ENCODE assay signal across 8 mouse cellular contexts in the genomic region with DNA sequence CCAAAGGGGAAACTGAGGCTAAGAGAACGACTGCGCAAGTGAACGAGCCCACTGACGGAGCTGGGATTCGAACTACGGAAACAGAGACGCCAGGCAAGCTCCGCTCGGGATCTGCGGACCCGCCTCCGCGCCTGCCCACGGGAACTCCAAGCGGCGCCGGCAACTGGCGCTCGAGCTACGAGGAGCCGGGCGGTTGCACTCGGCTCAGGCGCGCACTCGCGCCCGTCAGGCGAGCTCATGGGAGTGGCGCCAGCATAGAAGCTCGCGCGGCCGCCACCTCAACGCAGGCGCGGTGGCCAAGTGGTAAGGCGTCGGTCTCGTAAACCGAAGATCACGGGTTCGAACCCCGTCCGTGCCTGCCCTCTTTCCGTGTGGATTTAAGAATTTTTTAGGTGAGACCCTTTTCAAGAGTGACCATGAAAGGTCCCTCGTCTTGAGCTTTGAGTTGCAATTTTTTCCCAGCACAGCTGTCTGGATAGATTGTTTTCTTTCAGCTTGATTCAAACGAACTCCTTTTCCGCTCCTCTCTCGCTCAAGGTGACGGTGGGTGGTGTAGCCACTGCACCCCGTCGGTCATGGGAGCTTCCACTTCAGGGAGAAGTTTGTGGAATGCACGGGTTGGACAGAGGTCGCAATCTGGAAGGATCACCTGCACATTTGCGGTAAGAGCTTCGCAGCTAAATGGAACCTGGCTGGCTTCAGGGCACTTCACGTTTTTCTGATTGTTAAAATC.
DNase-seq lines count a peak whose midpoint lies in the region; ATAC-seq and TF ChIP-seq lines count a peak whose summit lies in the region.

No protein-coding gene starts in this region.

- peak; percentile 91 for ATAC-seq in heart, embryonic 14.5 days (ENCODE audit: insufficient number of reproducible peaks, insufficient read depth, low FRiP score, low read depth)
- ATAC-seq in liver, embryonic 11.5 days (replicated peaks; ENCODE audit: low FRiP score) = peak; percentile 93

- peak overlapping the region; percentile 10 for H3ac ChIP-seq in myocyte (ENCODE audit: control insufficient read depth, insufficient read length)

- peaks cover 6 to 7% of the 10 kb centered on the region in 2 experiments; a peak in 3 of 4 replicates for H3K4me1 ChIP-seq in heart, embryonic 14.5 days (ENCODE audit: control insufficient read depth in 2 of 2, insufficient read depth in 2 of 2, low read length in 2 of 2)
- H3K4me1 ChIP-seq in liver, embryonic 11.5 days (replicated peaks; ENCODE audit: control insufficient read depth, insufficient read depth, low read length) = peaks cover 14% of the 10 kb centered on the region

- H3K36me3 ChIP-seq in heart, embryonic 14.5 days (ENCODE audit: control insufficient read depth, insufficient read depth, low read length) = no peaks in the 10 kb centered on the region
- H3K36me3 ChIP-seq in liver, embryonic 11.5 days (ENCODE audit: control insufficient read depth, insufficient read depth, low read length) = no peaks in the 10 kb centered on the region
- no peaks in the 10 kb centered on the region for H3K36me3 ChIP-seq in myocyte (ENCODE audit: control insufficient read depth, insufficient read depth)

- H3K79me2 ChIP-seq in myocyte (ENCODE audit: control insufficient read depth, insufficient read depth) = no peaks in the 10 kb centered on the region

- WGBS in heart, embryonic 14.5 days = under 1% methylated on average over 58 of the region's 58 CpGs
- WGBS in liver, embryonic 11.5 days = under 1% methylated on average over 58 of the region's 58 CpGs

- DNase-seq in CD8-positive naive resting alpha-beta T cell, adult 2 months (ENCODE audit: low read depth in 2 of 2, low spot score in 2 of 2) = peak; percentile 98 to 99
- peak; percentile 84 for DNase-seq in c-Kit-negative CD71-positive TER-119-positive erythroid progenitor cells, embryonic 14.5 days (ENCODE audit: low read depth, low spot score)
- DNase-seq in fibroblast of lung, adult 2 months (ENCODE audit: low read depth) = peak; percentile 87
- DNase-seq in kidney, postnatal 10 days = peak; percentile 97
- peak; percentile 99 for DNase-seq in liver, embryonic 11.5 days (ENCODE audit: low spot score)
- peak; percentile 95 to 99 for DNase-seq in spleen, postnatal 4 days (ENCODE audit: low spot score in 2 of 2)

- TF ChIP-seq POLR2A in myocyte (IDR thresholded peaks at IDR 0.05; ENCODE audit: insufficient read length, low read depth) = no peak

- peak overlapping the region; percentile 90 for H3K4me2 ChIP-seq in heart, embryonic 14.5 days (ENCODE audit: low read length)
- peak overlapping the region; percentile 92 for H3K4me2 ChIP-seq in liver, embryonic 11.5 days
- H3K4me2 ChIP-seq in myocyte (ENCODE audit: low read depth) = peak overlapping the region; percentile 83

- H3K9me3 ChIP-seq in heart, embryonic 14.5 days (ENCODE audit: control insufficient read depth, low read length) = no peaks in the 10 kb centered on the region
- no peaks in the 10 kb centered on the region for H3K9me3 ChIP-seq in liver, embryonic 11.5 days (ENCODE audit: control insufficient read depth, low read length)

- H3K27me3 ChIP-seq in heart, embryonic 14.5 days (ENCODE audit: control insufficient read depth, insufficient read depth, low read length) = no peaks in the 10 kb centered on the region
- H3K27me3 ChIP-seq in liver, embryonic 11.5 days (replicated peaks; ENCODE audit: control insufficient read depth, insufficient read depth, low read length) = no peaks in the 10 kb centered on the region
- no peaks in the 10 kb centered on the region for H3K27me3 ChIP-seq in myocyte (ENCODE audit: control insufficient read depth, insufficient read depth, insufficient read length)

- peak overlapping the region; percentile 97 to 99 for H3K27ac ChIP-seq in heart, embryonic 14.5 days (replicated peaks in 1 of 2; ENCODE audit: control insufficient read depth in 1 of 2, insufficient read depth in 1 of 2, low read depth in 2 of 2, low read length in 2 of 2)
- H3K27ac ChIP-seq in liver, embryonic 11.5 days (ENCODE audit: low read depth, low read length) = peak overlapping the region; percentile 84

- H3K9ac ChIP-seq in heart, embryonic 14.5 days (ENCODE audit: low read length) = peak overlapping the region; percentile 84
- peak overlapping the region; percentile 82 for H3K9ac ChIP-seq in liver, embryonic 11.5 days (ENCODE audit: low read depth, low read length)

- H3K4me3 ChIP-seq in heart, embryonic 14.5 days (ENCODE audit: control insufficient read depth in 1 of 2, insufficient read depth in 1 of 2, low read depth in 1 of 2, low read length in 2 of 2) = peak overlapping the region; percentile 66 to 87
- H3K4me3 ChIP-seq in liver, embryonic 11.5 days (ENCODE audit: low read depth, low read length) = peak overlapping the region; percentile 71
- H3K4me3 ChIP-seq in myocyte = peak overlapping the region; percentile 53

TF ChIP-seq in myocyte, 11 proteins besides CTCF, POLR2A, EP300 and RAD21:
- TF ChIP-seq MYOD1 (IDR thresholded peaks at IDR 0.05; ENCODE audit: control insufficient read depth in 1 of 3, insufficient read length in 2 of 3, low read depth in 2 of 3) = no peak
- TF ChIP-seq MYOG (IDR thresholded peaks at IDR 0.05; ENCODE audit: control insufficient read depth in 1 of 3, insufficient read depth in 1 of 3, insufficient read length in 2 of 3, low read depth in 2 of 3) = peak in 1 of 3 experiments; percentile 67
- no peak for TF ChIP-seq POLR2AphosphoS2 (IDR thresholded peaks at IDR 0.05; ENCODE audit: insufficient read length, low read depth)
- no peak for TF ChIP-seq E2F4 (IDR thresholded peaks at IDR 0.05; ENCODE audit: insufficient read depth)
- TF ChIP-seq TCF3 (IDR thresholded peaks at IDR 0.05; ENCODE audit: insufficient read length, low read depth) = no peak
- TF ChIP-seq TCF12 (IDR thresholded peaks at IDR 0.05; ENCODE audit: insufficient read depth, poor library complexity, severe bottlenecking) = no peak
- TF ChIP-seq USF1 (IDR thresholded peaks at IDR 0.05; ENCODE audit: low read depth) = no peak
- TF ChIP-seq SRF (IDR thresholded peaks at IDR 0.05; ENCODE audit: control insufficient read depth, insufficient read length, low read depth) = peak; percentile 48
- no peak for TF ChIP-seq MAX (IDR thresholded peaks at IDR 0.05; ENCODE audit: low read depth)
- no peak for TF ChIP-seq REST (IDR thresholded peaks at IDR 0.05; ENCODE audit: insufficient read depth, insufficient read length)
- 0 out of 2 replicates have a peak, but pooled peaks have one; percentile 15 for TF ChIP-seq CEBPB (IDR thresholded peaks at IDR 0.05; ENCODE audit: insufficient read depth, poor library complexity, severe bottlenecking)

Comparison
In these comparisons a context has a peak if more than half of its experiments do, and no peak if none do; other contexts are left out.
1. Peak in every context shown above with its lines: DNase-seq, ATAC-seq, H3K4me3 ChIP-seq and H3K27ac ChIP-seq.